Mouse (Mus musculus) small intestine, adult 2 months (tissue): Measurements from ENCODE around the gene Washc4. TPM values are rescaled to one million over a fixed set of nuclear protein-coding genes. Genes with fewer than 3 reads are reported as not detected.

Source experiments
- H3K27ac ChIP-seq: fragments of 200-500 bp; 2 replicates; pipeline ENCODE4 v1.5.1; 2012; ENCODE audit warnings: low read depth, low read length, control low read depth, inconsistent platforms; ENCODE audit not compliant: insufficient read depth
- H3K27me3 ChIP-seq: fragments of 200-500 bp; 2 replicates; pipeline ENCODE4 v1.6.1; 2012; ENCODE audit warnings: mild to moderate bottlenecking, moderate library complexity, low read length, inconsistent platforms; ENCODE audit not compliant: control insufficient read depth, insufficient read depth
- H3K36me3 ChIP-seq: fragments of 200-500 bp; 2 replicates; pipeline ENCODE4 v1.6.1; 2012; ENCODE audit warnings: mild to moderate bottlenecking, low read length, control low read depth, inconsistent platforms; ENCODE audit not compliant: control insufficient read depth, insufficient read depth
- H3K4me1 ChIP-seq: fragments of 200-500 bp; 2 replicates; pipeline ENCODE4 v1.6.1; 2012; ENCODE audit warnings: low read length, inconsistent platforms, mixed read lengths; ENCODE audit not compliant: control insufficient read depth, insufficient read depth, insufficient read length
- H3K4me3 ChIP-seq: fragments of 200-500 bp; 2 replicates; pipeline ENCODE4 v1.5.1; 2012; ENCODE audit warnings: low read depth, mild to moderate bottlenecking, control low read depth, inconsistent platforms, low read length, moderate library complexity
- CTCF ChIP-seq: fragments of 200-500 bp; IDR thresholded peaks from 2 replicates; pipeline ENCODE4 v1.5.1; 2012; ENCODE audit warnings: low read depth, mild to moderate bottlenecking, control low read depth, inconsistent platforms, low read length, moderate library complexity, mixed read lengths; ENCODE audit not compliant: insufficient replicate concordance, insufficient read length; ENCODE audit errors: extremely low read depth
- POLR2A ChIP-seq: fragments of 200-500 bp; IDR thresholded peaks from 2 replicates; pipeline ENCODE4 v1.6.1; 2012; ENCODE audit warnings: low read depth, mild to moderate bottlenecking, control low read depth, inconsistent platforms, low read length, moderate library complexity
- WGBS: fragments of 180-500 bp; shearing (Covaris S2); methylation state at CpG from one replicate; pipeline ENCODE4 v1.1.7; 2018; 5-methylcytosine and 5-hydroxymethylcytosine counted together
- polyA plus RNA-seq: library from polyadenylated mRNA; depleted of rRNA; stranded (reverse); fragments of >200 nt; gene quantifications from 2 replicates; pipeline ENCODE4 v1.2.3, GENCODE M21; 2012

Gene Washc4
- polyA plus RNA-seq, 1 experiment: 0.57 TPM

DNA sequence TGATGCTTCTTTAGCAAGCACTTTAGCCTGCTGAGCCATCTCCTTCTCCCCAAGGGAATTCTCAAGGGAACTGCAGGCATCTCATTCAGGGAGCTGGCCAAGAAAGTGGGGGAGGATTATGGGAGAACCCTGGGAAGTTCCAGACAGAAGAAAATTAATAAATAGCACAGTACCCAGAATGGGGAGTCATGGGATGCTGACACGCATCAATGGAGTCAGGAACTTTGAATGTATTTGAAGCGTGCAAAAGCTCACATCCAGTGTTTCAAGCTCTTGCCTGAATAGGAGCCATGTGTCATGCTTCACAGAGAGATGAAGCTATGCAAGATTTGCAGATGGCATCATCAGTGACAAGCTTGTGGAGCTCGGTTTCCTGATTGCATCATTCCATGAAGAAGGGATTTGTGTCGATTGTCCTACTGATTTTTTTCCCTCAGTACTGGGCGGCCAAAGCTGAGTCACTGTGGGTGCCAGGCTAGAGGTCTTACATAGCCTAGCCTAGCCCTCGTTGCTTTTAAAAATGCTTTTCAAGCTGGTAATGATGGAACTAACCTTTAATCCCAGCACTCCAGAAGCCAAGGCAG is 13.1 kb upstream of the Washc4 start:
- H3K4me1 ChIP-seq: peaks cover 3% of the 10 kb centered on the region; the same call in 1 of the 2 replicates
- no peaks in the 10 kb centered on the region for H3K36me3 ChIP-seq
- TF ChIP-seq POLR2A (no peak), CTCF (no peak)
- no peak overlapping the region for H3K4me3 ChIP-seq
- no peaks in the 10 kb centered on the region; the same call in 1 of the 2 replicates for H3K27me3 ChIP-seq
- no peak overlapping the region for H3K27ac ChIP-seq
- WGBS: 84% methylated on average over 6 of the region's 6 CpGs

DNA sequence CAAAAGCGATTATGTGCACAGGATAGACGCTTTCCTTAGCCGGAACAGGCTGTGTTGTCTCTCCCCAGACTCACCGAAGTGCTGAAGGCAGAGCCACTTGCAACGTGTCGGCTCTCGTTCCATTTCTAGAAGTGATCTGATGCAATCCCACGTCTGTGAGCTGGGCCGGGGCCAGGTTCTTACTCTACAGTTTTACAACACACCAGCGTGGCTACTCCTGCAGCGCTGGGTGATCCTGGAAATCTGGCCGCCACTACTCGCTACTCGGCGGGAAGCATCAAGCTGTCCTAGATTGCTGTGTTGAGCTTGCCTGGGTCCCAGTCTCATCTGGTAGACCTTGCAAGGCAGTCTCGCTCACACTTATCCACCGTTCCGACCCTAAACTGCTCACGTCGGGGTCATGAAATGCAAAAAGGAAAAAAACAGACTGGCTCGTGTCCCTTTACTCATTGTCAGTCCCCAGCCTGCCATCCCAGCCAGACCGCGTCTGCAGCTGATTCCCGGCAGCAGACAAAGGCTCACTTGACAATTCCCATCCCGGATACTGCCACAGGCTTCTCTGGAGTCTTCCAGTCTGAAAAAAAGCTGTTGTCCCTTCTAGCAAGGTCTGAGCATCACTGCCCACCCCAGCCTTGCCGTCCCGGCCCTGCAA is 10.2 kb upstream of the Washc4 start:
- Histone ChIP-seq H3K27me3 (no peaks in the 10 kb centered on the region; the same call in 1 of the 2 replicates), H3K27ac (no peak overlapping the region), H3K4me1 (peaks cover 3% of the 10 kb centered on the region; the same call in 1 of the 2 replicates), H3K36me3 (no peaks in the 10 kb centered on the region), H3K4me3 (peak overlapping the region; percentile 53)
- WGBS: 2% methylated on average over 27 of the region's 27 CpGs
- no peak for TF ChIP-seq CTCF
- TF ChIP-seq POLR2A: no peak

GRCm38 (mm10) chr10:83533910-83534283 is 9.7 kb upstream of the Washc4 start, which contains the start of gene Aldh1l2:
Aldh1l2 (minus strand) TSS chr10:83534140.
- no peak within 1 kb of the TSS for H3K27ac ChIP-seq
- H3K27me3 ChIP-seq: no peaks in the 10 kb centered on the region; the same call in 1 of the 2 replicates
- WGBS: 1% methylated on average over 21 of the region's 21 CpGs
- H3K4me3 ChIP-seq: peak within 1 kb of the TSS; percentile 53
- peaks cover 3% of the 10 kb centered on the region; the same call in 1 of the 2 replicates for H3K4me1 ChIP-seq
- H3K36me3 ChIP-seq: no peaks in the 10 kb centered on the region
- TF ChIP-seq POLR2A (no peak), CTCF (no peak)

GRCm38 (mm10) chr10:83536436-83536835 is 7.1 kb upstream of the Washc4 start:
- Histone ChIP-seq H3K4me3 (no peak overlapping the region), H3K27me3 (no peaks in the 10 kb centered on the region; the same call in 1 of the 2 replicates), H3K36me3 (no peaks in the 10 kb centered on the region), H3K27ac (no peak overlapping the region), H3K4me1 (peaks cover 3% of the 10 kb centered on the region; the same call in 1 of the 2 replicates)
- WGBS: 10% methylated on average over 1 of the region's 1 CpGs
- no peak for TF ChIP-seq CTCF
- TF ChIP-seq POLR2A: no peak

DNA sequence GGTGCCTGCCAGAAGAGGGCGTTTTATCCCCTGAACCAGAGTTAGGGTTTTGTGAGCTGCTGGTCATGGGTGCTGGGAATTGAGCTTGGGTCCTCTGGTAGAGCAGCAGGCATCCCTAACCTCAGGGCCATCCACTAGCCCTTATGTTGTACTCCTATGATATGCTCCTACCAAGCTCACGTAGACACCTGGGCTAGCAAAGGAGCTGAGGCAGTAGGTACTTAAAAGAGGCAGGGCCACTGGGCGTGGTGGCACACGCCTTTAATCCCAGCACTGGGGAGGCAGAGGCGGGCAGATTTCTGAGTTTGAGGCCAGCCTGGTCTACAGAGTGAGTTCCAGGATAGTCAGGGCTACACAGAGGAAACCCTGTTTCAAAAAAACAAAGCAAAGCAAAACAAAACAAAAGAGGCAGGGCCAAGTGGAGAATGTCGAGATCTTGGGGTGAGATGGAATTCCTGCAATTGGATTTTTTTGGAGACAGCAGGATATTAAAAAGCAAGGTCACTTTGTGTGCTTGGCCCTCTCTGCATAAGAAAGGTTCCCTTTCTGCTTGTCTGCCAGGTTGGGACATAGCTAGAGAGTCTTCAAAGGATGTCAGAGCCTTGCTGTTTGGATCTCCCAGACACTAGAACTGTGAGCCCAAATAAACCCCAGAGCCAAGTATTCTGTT is 4.1 kb upstream of the Washc4 start:
- Histone ChIP-seq H3K27ac (no peak overlapping the region), H3K4me1 (no peaks in the 10 kb centered on the region), H3K36me3 (no peaks in the 10 kb centered on the region), H3K27me3 (no peaks in the 10 kb centered on the region), H3K4me3 (no peak overlapping the region)
- TF ChIP-seq CTCF (no peak), POLR2A (no peak)
- WGBS: 79% methylated on average over 6 of the region's 6 CpGs

- no peak overlapping the region for H3K27ac ChIP-seq
- H3K4me3 ChIP-seq: no peak overlapping the region
- H3K36me3 ChIP-seq: no peaks in the 10 kb centered on the region
- no peaks in the 10 kb centered on the region for H3K4me1 ChIP-seq
- TF ChIP-seq CTCF: no peak
- no peak for TF ChIP-seq POLR2A
- no peaks in the 10 kb centered on the region for H3K27me3 ChIP-seq
- 27% methylated on average over 3 of the region's 3 CpGs for WGBS
Measured at GRCm38 (mm10) chr10:83540092-83540491, 3.5 kb upstream of the Washc4 start.

- H3K27ac ChIP-seq: no peak overlapping the region
- 0 out of 2 replicates have a peak, but pooled peaks cover 3% of the 10 kb centered on the region for H3K36me3 ChIP-seq
- no peak overlapping the region for H3K4me3 ChIP-seq
- H3K27me3 ChIP-seq: no peaks in the 10 kb centered on the region
- H3K4me1 ChIP-seq: no peaks in the 10 kb centered on the region
- WGBS: 84% methylated on average over 7 of the region's 7 CpGs
- no peak for TF ChIP-seq POLR2A
- no peak for TF ChIP-seq CTCF
Measured at GRCm38 (mm10) chr10:83542241-83542640, 1.3 kb upstream of the Washc4 start.
